Mouse (Mus musculus) ZHBTc4 (cell line): Measurements from ENCODE around the gene Epas1.

ENCODE experiments used
- DNase-seq: peaks from one replicate; pipeline ENCODE4 v3.0.0-alpha.2; 2011; ENCODE audit warnings: low read depth, low spot score

Gene Epas1

GRCm38 (mm10) chr17:86787805-86788204 is 34.3 kb downstream of the Epas1 start:
- DNase-seq, result no peak

- DNase-seq, result no peak
These were observed 34.8 kb downstream of the Epas1 start for GRCm38 (mm10) chr17:86788316-86788715.

GRCm38 (mm10) chr17:86791925-86792324 is 38.4 kb downstream of the Epas1 start:
- no peak for DNase-seq

DNA sequence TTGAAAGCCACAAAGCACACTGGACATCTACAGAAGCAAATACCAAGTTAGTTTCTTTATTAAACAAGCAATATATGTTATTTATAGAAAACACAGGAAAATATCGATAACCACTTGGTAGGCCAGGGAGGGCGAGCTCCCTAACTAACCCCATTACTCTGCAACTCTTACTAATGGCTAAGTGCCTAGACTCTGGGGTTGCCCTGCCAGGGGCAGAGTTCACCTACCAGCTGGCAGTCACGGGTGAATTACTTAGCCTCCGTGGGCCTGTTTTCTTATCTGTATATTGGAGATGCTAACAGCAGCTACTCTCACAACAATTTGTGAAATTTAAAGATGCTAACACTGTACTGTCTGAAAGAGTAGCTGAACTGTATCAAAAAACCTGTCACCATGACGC is 42.3 kb downstream of the Epas1 start:
- no peak for DNase-seq

DNA sequence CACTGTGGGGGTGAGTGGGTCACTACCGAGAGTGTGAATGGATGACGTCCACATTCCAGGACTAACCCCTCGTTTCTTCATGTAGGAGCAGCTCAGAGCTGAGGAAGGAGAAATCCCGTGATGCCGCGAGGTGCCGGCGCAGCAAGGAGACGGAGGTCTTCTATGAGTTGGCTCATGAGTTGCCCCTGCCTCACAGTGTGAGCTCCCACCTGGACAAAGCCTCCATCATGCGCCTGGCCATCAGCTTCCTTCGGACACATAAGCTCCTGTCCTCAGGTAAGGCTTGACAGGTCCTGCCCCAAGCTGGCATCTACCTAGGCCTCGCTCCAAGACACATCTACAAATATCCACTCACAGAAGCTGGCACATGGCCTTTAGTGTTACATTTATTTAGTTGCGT is 43.5 kb downstream of the Epas1 start:
- DNase-seq, result no peak

- peak; percentile 11 for DNase-seq
These were observed 45.0 kb downstream of the Epas1 start for GRCm38 (mm10) chr17:86798460-86798859.

DNA sequence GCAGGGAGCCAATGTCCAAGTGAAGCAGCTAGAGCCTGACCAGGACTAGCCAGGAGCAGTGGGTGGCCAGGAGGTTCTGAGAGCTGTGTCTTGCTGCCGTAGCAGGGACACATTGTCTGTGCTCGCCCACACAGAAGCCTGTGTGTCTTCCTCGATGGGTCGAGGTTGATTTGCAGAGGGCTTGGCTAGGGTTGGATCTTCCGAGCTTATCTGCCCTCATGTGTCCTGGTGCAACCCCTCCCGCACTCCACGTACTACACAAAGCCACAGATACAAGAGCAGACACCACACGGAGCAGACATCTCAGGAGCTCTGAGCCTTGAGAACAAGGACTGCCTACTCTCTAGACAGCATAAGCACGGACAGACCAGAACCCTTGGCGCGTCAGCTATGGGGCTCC is 45.5 kb downstream of the Epas1 start:
- no peak for DNase-seq

GRCm38 (mm10) chr17:86800535-86800934 is 47.0 kb downstream of the Epas1 start:
- no peak for DNase-seq

DNA sequence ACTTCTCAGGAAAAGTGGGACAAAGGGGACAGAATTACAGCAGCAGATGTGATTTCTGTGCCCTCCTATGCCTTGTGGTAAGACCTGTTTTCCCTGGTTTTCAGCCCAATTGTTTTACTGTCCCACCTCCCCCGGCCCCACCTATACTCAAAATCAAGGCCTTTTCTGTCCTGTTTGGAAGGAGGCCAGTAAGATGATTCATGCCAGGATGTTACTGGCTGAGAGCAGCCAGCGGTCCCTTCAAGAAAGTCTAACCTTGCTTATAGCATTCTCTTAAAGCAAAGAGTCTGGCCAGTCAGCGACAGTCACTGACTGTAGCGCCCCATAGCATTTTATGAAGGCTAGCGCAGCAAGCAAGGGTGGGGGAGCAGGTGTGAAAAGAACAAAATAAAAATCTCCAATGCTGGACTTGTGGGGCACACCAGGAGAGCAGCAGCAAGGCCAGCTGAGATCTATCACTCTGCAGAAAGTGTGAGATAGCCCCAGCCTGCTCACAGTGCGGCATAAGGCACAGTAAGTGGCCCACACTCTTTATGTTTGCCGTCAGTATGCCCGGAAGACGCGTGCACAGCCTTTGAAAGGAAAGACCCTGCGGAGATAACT is 47.8 kb downstream of the Epas1 start:
- DNase-seq, result no peak

DNA sequence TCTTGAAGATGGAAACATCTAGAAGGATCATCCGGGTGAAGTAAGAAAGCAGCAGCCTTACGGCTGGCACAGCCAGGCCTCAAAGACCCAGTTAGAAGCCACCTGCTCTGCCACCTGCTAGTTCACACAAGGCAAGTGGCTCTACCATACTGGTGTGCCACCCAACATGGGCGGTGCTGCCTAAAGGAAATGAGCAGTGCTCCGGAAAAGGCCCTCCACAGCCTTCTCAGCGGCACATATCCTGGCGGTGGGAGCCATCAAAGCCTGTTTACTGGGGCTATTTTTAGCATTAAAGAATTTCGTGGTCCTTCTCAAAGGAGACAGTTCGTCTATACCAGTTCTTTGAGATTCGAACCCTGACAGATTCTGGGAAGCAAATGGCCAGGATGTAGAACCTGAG is 48.4 kb downstream of the Epas1 start:
- no peak for DNase-seq

DNA sequence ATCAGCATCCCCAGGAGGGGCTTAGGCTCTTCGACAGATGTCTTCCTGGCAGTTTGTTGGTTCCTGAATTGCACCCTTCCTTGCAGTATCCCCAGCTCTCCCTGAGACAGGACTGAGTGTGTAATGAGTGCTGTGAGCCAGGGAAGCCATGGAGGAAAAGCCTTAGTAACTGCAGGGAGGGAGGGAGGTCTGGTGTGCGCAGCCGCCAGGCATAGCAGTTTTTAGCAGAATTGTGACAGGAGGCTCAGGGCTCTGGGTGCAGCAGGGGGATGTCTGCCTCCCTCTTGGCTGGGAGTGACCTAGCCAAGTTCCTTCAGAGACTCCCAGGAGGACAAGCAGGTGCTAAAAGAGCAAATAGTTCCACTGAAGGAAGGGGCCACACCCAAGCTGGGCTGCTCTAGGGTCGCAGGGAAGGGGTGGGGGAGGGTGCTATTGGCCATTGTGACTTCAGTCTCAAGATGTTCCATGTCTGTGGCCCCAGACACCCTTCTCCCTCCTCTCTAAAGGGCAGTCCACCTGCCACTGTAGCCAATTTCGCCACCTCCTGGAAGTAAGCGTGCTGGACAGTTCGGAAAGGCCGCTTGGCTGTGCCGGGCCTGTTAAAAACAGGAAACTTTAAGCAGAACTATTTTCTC is 49.0 kb downstream of the Epas1 start:
- peak; percentile 79 for DNase-seq

- DNase-seq, result peak; percentile 9
These were observed 49.6 kb downstream of the Epas1 start for GRCm38 (mm10) chr17:86803147-86803546.

DNA sequence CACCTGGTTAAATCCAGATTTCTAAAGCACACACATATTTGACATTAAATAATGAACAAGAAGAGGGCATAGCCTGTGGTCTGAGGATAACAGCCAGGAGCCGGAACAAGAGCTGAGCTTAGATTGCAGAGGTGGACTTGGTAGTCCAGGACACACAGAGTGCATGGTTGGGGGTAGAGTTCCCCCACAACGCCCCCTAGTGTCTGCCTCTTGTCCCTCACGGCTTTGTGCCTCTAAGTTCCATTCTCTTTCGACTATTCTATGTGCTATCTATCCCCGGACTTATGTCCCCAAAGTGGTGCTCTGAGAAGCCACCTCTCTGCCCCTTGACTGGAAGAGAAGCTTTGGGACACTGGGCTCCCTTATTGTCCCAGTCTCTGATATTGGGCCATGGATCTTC is 50.2 kb downstream of the Epas1 start:
- no peak for DNase-seq

GRCm38 (mm10) chr17:86812029-86812428 is 58.5 kb downstream of the Epas1 start:
- peak; percentile 61 for DNase-seq

DNA sequence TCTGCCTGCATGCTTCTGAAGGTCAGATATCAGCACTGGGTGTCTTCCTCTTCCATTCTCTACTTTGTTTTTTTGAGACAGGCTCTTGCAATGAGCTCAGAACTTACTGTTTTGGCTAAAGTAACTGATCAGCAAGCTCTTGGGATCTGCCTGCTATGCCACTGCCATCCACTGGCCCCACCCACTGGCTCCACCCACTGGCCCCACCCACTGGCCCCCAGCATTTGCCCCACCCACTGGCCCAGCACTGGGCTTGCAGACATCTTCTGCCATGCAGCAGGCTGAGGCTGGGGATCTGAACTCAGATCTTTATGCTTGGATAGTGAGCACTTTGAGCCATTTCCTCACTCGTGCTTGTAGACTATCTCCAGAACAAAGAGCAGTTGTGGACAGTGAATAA is 60.8 kb downstream of the Epas1 start:
- peak; percentile 54 for DNase-seq

- no peak for DNase-seq
These were observed 61.7 kb downstream of the Epas1 start for GRCm38 (mm10) chr17:86815016-86815865.

- no peak for DNase-seq
These were observed 68.7 kb downstream of the Epas1 start for GRCm38 (mm10) chr17:86822017-86822737.

DNA sequence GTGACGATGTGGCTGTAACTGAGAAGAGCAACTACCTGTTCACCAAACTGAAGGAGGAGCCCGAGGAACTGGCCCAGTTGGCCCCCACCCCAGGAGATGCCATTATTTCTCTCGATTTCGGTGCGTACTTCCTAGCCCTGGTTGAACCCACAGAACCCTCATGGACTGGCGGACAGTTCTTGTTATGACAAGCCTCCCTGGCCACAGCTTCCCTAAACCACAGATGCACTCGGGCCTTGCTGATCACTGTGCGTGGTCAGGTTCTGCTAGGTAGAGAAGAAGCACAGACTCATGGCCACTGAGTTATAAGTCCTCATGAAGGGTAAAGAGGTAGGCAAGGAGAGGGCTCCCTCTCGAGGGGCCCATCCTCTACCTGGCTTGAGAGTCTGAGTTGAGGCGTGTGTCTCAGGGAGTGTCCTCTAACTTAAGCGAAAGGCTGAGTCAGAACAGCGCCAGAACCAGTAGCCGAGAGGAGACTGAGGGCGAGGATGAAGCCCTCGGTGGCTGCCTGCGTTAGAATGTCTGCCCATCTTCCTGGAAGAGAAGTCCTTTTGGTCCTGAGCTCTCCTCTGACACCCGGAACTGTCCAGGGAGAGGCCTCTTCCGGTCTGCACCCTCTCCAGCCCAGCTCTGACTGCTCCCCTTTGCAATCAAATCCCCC is 71.1 kb downstream of the Epas1 start:
- no peak for DNase-seq

DNA sequence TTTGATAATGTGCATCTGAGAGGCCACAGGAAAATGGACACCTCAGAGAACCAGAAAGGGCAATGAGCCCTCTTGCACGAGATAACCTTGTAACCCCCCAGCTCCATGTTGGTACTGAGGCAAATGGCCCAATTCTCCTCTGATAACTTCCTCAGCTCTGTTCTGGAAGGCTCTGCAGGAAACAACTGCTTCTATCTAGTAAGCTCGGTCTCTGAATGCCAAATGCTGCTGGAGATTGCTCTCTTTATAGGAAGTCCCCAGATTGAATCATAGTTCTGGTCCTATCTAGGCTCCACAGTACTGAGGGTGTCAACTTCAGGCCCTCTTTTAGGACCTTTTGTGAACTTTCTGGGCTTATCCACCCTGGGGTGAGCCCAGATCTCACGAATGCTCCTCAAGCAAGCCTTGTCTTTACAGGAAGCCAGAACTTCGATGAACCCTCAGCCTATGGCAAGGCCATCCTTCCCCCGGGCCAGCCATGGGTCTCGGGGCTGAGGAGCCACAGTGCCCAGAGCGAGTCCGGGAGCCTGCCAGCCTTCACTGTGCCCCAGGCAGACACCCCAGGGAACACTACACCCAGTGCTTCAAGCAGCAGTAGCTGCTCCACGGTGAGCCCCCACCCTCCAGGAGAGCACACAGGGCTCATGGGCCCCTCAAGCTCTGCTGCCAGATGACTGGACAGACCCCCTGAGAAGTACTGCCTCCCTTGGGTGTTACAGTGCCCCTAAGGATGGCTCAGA is 71.8 kb downstream of the Epas1 start:
- no peak for DNase-seq

DNA sequence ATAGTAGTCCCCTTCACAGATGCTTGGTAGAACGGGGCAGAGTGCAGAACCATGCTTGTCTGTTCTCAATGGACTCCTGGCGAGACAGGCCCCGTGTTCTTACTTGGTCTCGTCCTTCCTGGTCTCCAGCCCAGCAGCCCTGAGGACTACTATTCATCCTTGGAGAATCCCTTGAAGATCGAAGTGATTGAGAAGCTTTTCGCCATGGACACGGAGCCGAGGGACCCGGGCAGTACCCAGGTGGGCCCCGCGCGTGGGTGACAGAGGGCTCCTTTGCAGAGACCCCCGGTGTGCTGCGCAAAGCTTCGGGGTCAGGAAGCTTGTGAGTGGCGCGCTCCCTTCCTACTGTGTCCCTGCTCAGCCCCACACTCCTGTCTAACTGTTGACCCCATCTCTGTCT is 72.9 kb downstream of the Epas1 start:
- DNase-seq, result no peak
